Mouse (Mus musculus): Measurements from ENCODE around the gene Cpeb3. TPM values are rescaled to one million over a fixed set of nuclear protein-coding genes. Genes with fewer than 3 reads are reported as not detected.

Cpeb3 gene
- total RNA-seq (2014; fragmentation: Nextera tagmentation) (3.9 and 5.2 TPM in 2 replicates), total RNA-seq (2017) (2.0 and 2.4 TPM in 2 replicates), polyA plus RNA-seq (2012) (2.0 and 2.9 TPM in 2 replicates)

GRCm38 (mm10) chr19:37208176-37208755 is at the start of gene Cpeb3:
Cpeb3 (minus strand) TSS chr19:37208601.
- peaks cover 33% of the 10 kb centered on the region for H3K36me3 ChIP-seq (replicated peaks)
- no peaks in the 10 kb centered on the region for H3K27me3 ChIP-seq (ENCODE audit: insufficient read depth, low read length)
- H3K4me3 ChIP-seq (ENCODE audit: low read depth, low read length) = peak within 1 kb of the TSS; percentile 91
- peaks cover 48% of the 10 kb centered on the region for H3K4me1 ChIP-seq (ENCODE audit: insufficient read depth, low read depth, low read length)
- H3K9me3 ChIP-seq (replicated peaks) = no peaks in the 10 kb centered on the region
- no peak for TF ChIP-seq POLR2AphosphoS5 (IDR thresholded peaks at IDR 0.05; ENCODE audit: insufficient replicate concordance, low read depth, low read length)
- no peak for TF ChIP-seq GATA2 (IDR thresholded peaks at IDR 0.05; ENCODE audit: borderline replicate concordance, low read depth, low read length)
- no peak for TF ChIP-seq TAL1 (conservative IDR thresholded peaks at IDR 0.05; ENCODE audit: low read depth, low read length)
- TF ChIP-seq CTCF (IDR thresholded peaks at IDR 0.05; ENCODE audit: low read depth, low read length) = no peak
- no peak for TF ChIP-seq GATA1 (IDR thresholded peaks at IDR 0.05; ENCODE audit: borderline replicate concordance, low read length)
- ATAC-seq (ENCODE audit: extremely low read depth, insufficient number of reproducible peaks, low FRiP score, poor library complexity, severe bottlenecking) (no peak), DNase-seq (ENCODE audit: low spot score) (peak; percentile 16)

GRCm38 (mm10) chr19:37255321-37255720 is 46.9 kb upstream of the Cpeb3 start:
- H3K9me3 ChIP-seq (replicated peaks) = no peaks in the 10 kb centered on the region
- DNase-seq (ENCODE audit: low spot score) (no peak), ATAC-seq (ENCODE audit: extremely low read depth, insufficient number of reproducible peaks, low FRiP score, poor library complexity, severe bottlenecking) (no peak)
- no peak overlapping the region for H3K4me3 ChIP-seq (ENCODE audit: low read depth, low read length)
- no peaks in the 10 kb centered on the region for H3K4me1 ChIP-seq (ENCODE audit: insufficient read depth, low read depth, low read length)
- H3K36me3 ChIP-seq (replicated peaks) = no peaks in the 10 kb centered on the region
- peaks cover 32% of the 10 kb centered on the region for H3K27me3 ChIP-seq (ENCODE audit: insufficient read depth, low read length)
- TF ChIP-seq GATA2 (IDR thresholded peaks at IDR 0.05; ENCODE audit: borderline replicate concordance, low read depth, low read length) (no peak), POLR2AphosphoS5 (IDR thresholded peaks at IDR 0.05; ENCODE audit: insufficient replicate concordance, low read depth, low read length) (no peak), GATA1 (IDR thresholded peaks at IDR 0.05; ENCODE audit: borderline replicate concordance, low read length) (no peak), CTCF (IDR thresholded peaks at IDR 0.05; ENCODE audit: low read depth, low read length) (no peak)

GRCm38 (mm10) chr19:37252104-37252503 is 43.7 kb upstream of the Cpeb3 start:
- Histone ChIP-seq H3K4me3 (ENCODE audit: low read depth, low read length) (no peak overlapping the region), H3K9me3 (replicated peaks) (no peaks in the 10 kb centered on the region), H3K4me1 (ENCODE audit: insufficient read depth, low read depth, low read length) (no peaks in the 10 kb centered on the region), H3K27me3 (ENCODE audit: insufficient read depth, low read length) (peaks cover 31% of the 10 kb centered on the region), H3K36me3 (replicated peaks) (no peaks in the 10 kb centered on the region)
- DNase-seq (ENCODE audit: low spot score) (no peak), ATAC-seq (ENCODE audit: extremely low read depth, insufficient number of reproducible peaks, low FRiP score, poor library complexity, severe bottlenecking) (no peak)
- no peak for TF ChIP-seq POLR2AphosphoS5 (IDR thresholded peaks at IDR 0.05; ENCODE audit: insufficient replicate concordance, low read depth, low read length)
- no peak for TF ChIP-seq CTCF (IDR thresholded peaks at IDR 0.05; ENCODE audit: low read depth, low read length)
- TF ChIP-seq TAL1 (conservative IDR thresholded peaks at IDR 0.05; ENCODE audit: low read depth, low read length) = no peak
- no peak for TF ChIP-seq GATA2 (IDR thresholded peaks at IDR 0.05; ENCODE audit: borderline replicate concordance, low read depth, low read length)
- TF ChIP-seq GATA1 (IDR thresholded peaks at IDR 0.05; ENCODE audit: borderline replicate concordance, low read length) = no peak

- Histone ChIP-seq H3K36me3 (replicated peaks) (no peaks in the 10 kb centered on the region), H3K4me1 (ENCODE audit: insufficient read depth, low read depth, low read length) (no peaks in the 10 kb centered on the region), H3K27me3 (ENCODE audit: insufficient read depth, low read length) (peaks cover 39% of the 10 kb centered on the region), H3K9me3 (replicated peaks) (peaks cover 3% of the 10 kb centered on the region; the same call in 1 of the 2 replicates), H3K4me3 (ENCODE audit: low read depth, low read length) (no peak overlapping the region)
- ATAC-seq (ENCODE audit: extremely low read depth, insufficient number of reproducible peaks, low FRiP score, poor library complexity, severe bottlenecking) (no peak), DNase-seq (ENCODE audit: low spot score) (no peak)
- no peak for TF ChIP-seq GATA1 (IDR thresholded peaks at IDR 0.05; ENCODE audit: borderline replicate concordance, low read length)
- TF ChIP-seq POLR2AphosphoS5 (IDR thresholded peaks at IDR 0.05; ENCODE audit: insufficient replicate concordance, low read depth, low read length) = no peak
- TF ChIP-seq GATA2 (IDR thresholded peaks at IDR 0.05; ENCODE audit: borderline replicate concordance, low read depth, low read length) = no peak
- no peak for TF ChIP-seq CTCF (IDR thresholded peaks at IDR 0.05; ENCODE audit: low read depth, low read length)
- TF ChIP-seq TAL1 (conservative IDR thresholded peaks at IDR 0.05; ENCODE audit: low read depth, low read length) = no peak
Observed at GRCm38 (mm10) chr19:37248199-37248598, 39.8 kb upstream of the Cpeb3 start.

- Histone ChIP-seq H3K9me3 (replicated peaks) (peaks cover 3% of the 10 kb centered on the region; the same call in 1 of the 2 replicates), H3K4me3 (ENCODE audit: low read depth, low read length) (no peak overlapping the region), H3K4me1 (ENCODE audit: insufficient read depth, low read depth, low read length) (no peaks in the 10 kb centered on the region), H3K36me3 (replicated peaks) (no peaks in the 10 kb centered on the region), H3K27me3 (ENCODE audit: insufficient read depth, low read length) (peaks cover 35% of the 10 kb centered on the region)
- no peak for DNase-seq (ENCODE audit: low spot score)
- ATAC-seq (ENCODE audit: extremely low read depth, insufficient number of reproducible peaks, low FRiP score, poor library complexity, severe bottlenecking) = no peak
- TF ChIP-seq GATA1 (IDR thresholded peaks at IDR 0.05; ENCODE audit: borderline replicate concordance, low read length) (no peak), POLR2AphosphoS5 (IDR thresholded peaks at IDR 0.05; ENCODE audit: insufficient replicate concordance, low read depth, low read length) (no peak), TAL1 (conservative IDR thresholded peaks at IDR 0.05; ENCODE audit: low read depth, low read length) (no peak), GATA2 (IDR thresholded peaks at IDR 0.05; ENCODE audit: borderline replicate concordance, low read depth, low read length) (no peak), CTCF (IDR thresholded peaks at IDR 0.05; ENCODE audit: low read depth, low read length) (no peak)
Observed at GRCm38 (mm10) chr19:37246859-37247258, 38.5 kb upstream of the Cpeb3 start.

GRCm38 (mm10) chr19:37242707-37243106 is 34.3 kb upstream of the Cpeb3 start:
- peaks cover 18% of the 10 kb centered on the region for H3K4me1 ChIP-seq (ENCODE audit: insufficient read depth, low read depth, low read length)
- ATAC-seq (ENCODE audit: extremely low read depth, insufficient number of reproducible peaks, low FRiP score, poor library complexity, severe bottlenecking) (no peak), DNase-seq (ENCODE audit: low spot score) (no peak)

More at GRCm38 (mm10) chr19:37242707-37243106, 34.3 kb upstream of the Cpeb3 start:
- Histone ChIP-seq H3K9me3 (replicated peaks) (peaks cover 3% of the 10 kb centered on the region; the same call in 1 of the 2 replicates), H3K27me3 (ENCODE audit: insufficient read depth, low read length) (peaks cover 27% of the 10 kb centered on the region), H3K36me3 (replicated peaks) (no peaks in the 10 kb centered on the region), H3K4me3 (ENCODE audit: low read depth, low read length) (no peak overlapping the region)
- TF ChIP-seq GATA1 (IDR thresholded peaks at IDR 0.05; ENCODE audit: borderline replicate concordance, low read length) = no peak
- no peak for TF ChIP-seq GATA2 (IDR thresholded peaks at IDR 0.05; ENCODE audit: borderline replicate concordance, low read depth, low read length)
- no peak for TF ChIP-seq CTCF (IDR thresholded peaks at IDR 0.05; ENCODE audit: low read depth, low read length)
- no peak for TF ChIP-seq TAL1 (conservative IDR thresholded peaks at IDR 0.05; ENCODE audit: low read depth, low read length)
- TF ChIP-seq POLR2AphosphoS5 (IDR thresholded peaks at IDR 0.05; ENCODE audit: insufficient replicate concordance, low read depth, low read length) = no peak
